Mouse (Mus musculus) midbrain, embryonic 16.5 days (tissue): Measurements from ENCODE around the gene Rbm20. TPM values are rescaled to one million over a fixed set of nuclear protein-coding genes. Genes with fewer than 3 reads are reported as not detected.

Experiments
- ATAC-seq: fragments of 200-750 bp; cut with Nextera tagmentation; 2 replicates; pipeline ENCODE4 v1.8.0; 2017; ENCODE audit warnings: moderate TSS enrichment
- H3K27ac ChIP-seq: fragments of 300-500 bp; sonication (generic); 2 replicates; pipeline ENCODE4 v1.5.1; 2014; ENCODE audit warnings: mild to moderate bottlenecking, low read length, mixed read lengths
- H3K27me3 ChIP-seq: fragments of 300-500 bp; sonication (generic); 2 replicates; pipeline ENCODE4 v1.6.1; 2014; ENCODE audit warnings: low read depth, low read length, mixed read lengths; ENCODE audit not compliant: control insufficient read depth, insufficient read depth
- H3K36me3 ChIP-seq: fragments of 300-500 bp; sonication (generic); 2 replicates; pipeline ENCODE4 v1.6.1; 2014; ENCODE audit warnings: mild to moderate bottlenecking, low read length, moderate library complexity, mixed read lengths; ENCODE audit not compliant: control insufficient read depth, insufficient read depth
- H3K4me1 ChIP-seq: fragments of 300-500 bp; sonication (generic); 2 replicates; pipeline ENCODE4 v1.6.1; 2014; ENCODE audit warnings: mild to moderate bottlenecking, low read length, mixed read lengths; ENCODE audit not compliant: control insufficient read depth, insufficient read depth
- H3K4me2 ChIP-seq: fragments of 300-500 bp; sonication (generic); 2 replicates; pipeline ENCODE4 v1.6.1; 2014; ENCODE audit warnings: mild to moderate bottlenecking, low read length, mixed read lengths
- H3K4me3 ChIP-seq: fragments of 300-500 bp; sonication (generic); 2 replicates; pipeline ENCODE4 v1.5.1; 2014; ENCODE audit warnings: low read depth, mild to moderate bottlenecking, low read length, moderate library complexity, mixed read lengths
- H3K9ac ChIP-seq: fragments of 300-500 bp; sonication (generic); 2 replicates; pipeline ENCODE4 v1.6.1; 2014; ENCODE audit warnings: low read depth, low read length, mixed read lengths
- H3K9me3 ChIP-seq: fragments of 300-500 bp; sonication (generic); replicated peaks from 2 replicates; pipeline ENCODE4 v1.6.1; 2014; ENCODE audit warnings: mild to moderate bottlenecking, low read length, mixed read lengths; ENCODE audit not compliant: control insufficient read depth, poor library complexity, severe bottlenecking
- WGBS: fragments of 180-500 bp; shearing (Covaris S2); extraction: QIAGEN DNeasy Blood & Tissue Kit; methylation state at CpG from one replicate; pipeline ENCODE4 v1.1.7; 2014; 5-methylcytosine and 5-hydroxymethylcytosine counted together
- polyA plus RNA-seq: library from polyadenylated mRNA; unstranded; fragments of >200 nt; fragmentation: Nextera tagmentation; extraction: Ambion mirVana; gene quantifications from 2 replicates; pipeline ENCODE4 v1.2.1, GENCODE M21; 2015

Gene Rbm20
- polyA plus RNA-seq, 1 experiment from 2014 or later, result 0.75 TPM

GRCm38 (mm10) chr19:53850166-53850922 lies 173.2 kb downstream of the Rbm20 start:
- no peak overlapping the region for H3K4me2 ChIP-seq
- WGBS, result 51% methylated on average over 18 of the region's 18 CpGs
- H3K27me3 ChIP-seq, result no peaks in the 10 kb centered on the region
- ATAC-seq, result no peak
- 0 out of 2 replicates have a peak overlapping the region, but pooled peaks have one; percentile 36 for H3K27ac ChIP-seq
- no peak overlapping the region for H3K4me3 ChIP-seq
- no peaks in the 10 kb centered on the region for H3K9me3 ChIP-seq
- peaks cover 36% of the 10 kb centered on the region for H3K4me1 ChIP-seq
- no peak overlapping the region for H3K9ac ChIP-seq
- H3K36me3 ChIP-seq, result no peaks in the 10 kb centered on the region

- 84% methylated on average over 13 of the region's 13 CpGs for WGBS
- ATAC-seq, result no peak
- H3K4me1 ChIP-seq, result peaks cover 36% of the 10 kb centered on the region
- H3K27me3 ChIP-seq, result no peaks in the 10 kb centered on the region
- no peak overlapping the region for H3K4me3 ChIP-seq
- no peak overlapping the region for H3K4me2 ChIP-seq
- H3K9me3 ChIP-seq, result no peaks in the 10 kb centered on the region
- no peak overlapping the region for H3K9ac ChIP-seq
- H3K27ac ChIP-seq, result peak overlapping the region; percentile 95
- no peaks in the 10 kb centered on the region for H3K36me3 ChIP-seq
These were observed 174.2 kb downstream of the Rbm20 start for GRCm38 (mm10) chr19:53851352-53851751.

GRCm38 (mm10) chr19:53851826-53852698 lies 175.0 kb downstream of the Rbm20 start:
- H3K9me3 ChIP-seq, result no peaks in the 10 kb centered on the region
- no peak overlapping the region for H3K4me3 ChIP-seq
- peak overlapping the region; percentile 95 for H3K27ac ChIP-seq
- H3K4me1 ChIP-seq, result peaks cover 36% of the 10 kb centered on the region
- H3K36me3 ChIP-seq, result no peaks in the 10 kb centered on the region
- H3K4me2 ChIP-seq, result peak overlapping the region; percentile 52
- H3K27me3 ChIP-seq, result no peaks in the 10 kb centered on the region
- no peak overlapping the region for H3K9ac ChIP-seq
- 63% methylated on average over 14 of the region's 14 CpGs for WGBS
- peak; percentile 50 for ATAC-seq

- no peaks in the 10 kb centered on the region for H3K27me3 ChIP-seq
- WGBS, result 12% methylated on average over 15 of the region's 15 CpGs
- H3K4me3 ChIP-seq, result no peak overlapping the region
- peak overlapping the region; percentile 52 for H3K4me2 ChIP-seq
- H3K27ac ChIP-seq, result peak overlapping the region; percentile 95
- ATAC-seq, result peak; percentile 90
- no peaks in the 10 kb centered on the region for H3K9me3 ChIP-seq
- H3K36me3 ChIP-seq, result no peaks in the 10 kb centered on the region
- H3K9ac ChIP-seq, result peak overlapping the region; percentile 49; the same call in 1 of the 2 replicates
- peaks cover 36% of the 10 kb centered on the region for H3K4me1 ChIP-seq
These were observed 175.8 kb downstream of the Rbm20 start for GRCm38 (mm10) chr19:53852699-53853451.

GRCm38 (mm10) chr19:53854978-53855377 lies 177.9 kb downstream of the Rbm20 start:
- no peaks in the 10 kb centered on the region for H3K27me3 ChIP-seq
- no peak for ATAC-seq
- H3K9me3 ChIP-seq, result no peaks in the 10 kb centered on the region
- peaks cover 42% of the 10 kb centered on the region for H3K4me1 ChIP-seq
- no peak overlapping the region for H3K9ac ChIP-seq
- H3K36me3 ChIP-seq, result no peaks in the 10 kb centered on the region
- H3K4me3 ChIP-seq, result no peak overlapping the region
- H3K4me2 ChIP-seq, result no peak overlapping the region
- 77% methylated on average over 4 of the region's 4 CpGs for WGBS
- no peak overlapping the region for H3K27ac ChIP-seq

- no peak for ATAC-seq
- no peaks in the 10 kb centered on the region for H3K9me3 ChIP-seq
- no peak overlapping the region for H3K27ac ChIP-seq
- 71% methylated on average over 5 of the region's 5 CpGs for WGBS
- H3K9ac ChIP-seq, result no peak overlapping the region
- no peaks in the 10 kb centered on the region for H3K36me3 ChIP-seq
- peaks cover 37% of the 10 kb centered on the region for H3K4me1 ChIP-seq
- H3K4me2 ChIP-seq, result no peak overlapping the region
- H3K4me3 ChIP-seq, result no peak overlapping the region
- no peaks in the 10 kb centered on the region for H3K27me3 ChIP-seq
These were observed 178.7 kb downstream of the Rbm20 start for GRCm38 (mm10) chr19:53855781-53856180.

GRCm38 (mm10) chr19:53856794-53857193 lies 179.7 kb downstream of the Rbm20 start:
- Histone ChIP-seq H3K4me2 (no peak overlapping the region), H3K9me3 (no peaks in the 10 kb centered on the region), H3K27ac (no peak overlapping the region), H3K27me3 (no peaks in the 10 kb centered on the region), H3K4me1 (peaks cover 29% of the 10 kb centered on the region), H3K9ac (no peak overlapping the region), H3K36me3 (no peaks in the 10 kb centered on the region), H3K4me3 (no peak overlapping the region)
- 72% methylated on average over 9 of the region's 9 CpGs for WGBS
- no peak for ATAC-seq

- Histone ChIP-seq H3K9me3 (no peaks in the 10 kb centered on the region), H3K36me3 (no peaks in the 10 kb centered on the region), H3K27ac (no peak overlapping the region), H3K27me3 (no peaks in the 10 kb centered on the region), H3K4me3 (no peak overlapping the region), H3K4me1 (peaks cover 17% of the 10 kb centered on the region), H3K4me2 (no peak overlapping the region), H3K9ac (no peak overlapping the region)
- WGBS, result 57% methylated on average over 6 of the region's 6 CpGs
- no peak for ATAC-seq
These were observed 180.9 kb downstream of the Rbm20 start for GRCm38 (mm10) chr19:53857962-53858361.
